Mouse (Mus musculus): ENCODE data around the gene Pakap.

Gene Pakap

GRCm38 (mm10) chr4:57625306-57625705 lies 57.3 kb downstream of the Pakap start:
- DNase-seq (ENCODE audit: low read depth, low spot score), result no peak

- DNase-seq (ENCODE audit: low read depth, low spot score), result no peak
Observed at GRCm38 (mm10) chr4:57625756-57626155, 57.8 kb downstream of the Pakap start.

GRCm38 (mm10) chr4:57626921-57627320 lies 58.9 kb downstream of the Pakap start:
- no peak for DNase-seq (ENCODE audit: low read depth, low spot score)

DNA sequence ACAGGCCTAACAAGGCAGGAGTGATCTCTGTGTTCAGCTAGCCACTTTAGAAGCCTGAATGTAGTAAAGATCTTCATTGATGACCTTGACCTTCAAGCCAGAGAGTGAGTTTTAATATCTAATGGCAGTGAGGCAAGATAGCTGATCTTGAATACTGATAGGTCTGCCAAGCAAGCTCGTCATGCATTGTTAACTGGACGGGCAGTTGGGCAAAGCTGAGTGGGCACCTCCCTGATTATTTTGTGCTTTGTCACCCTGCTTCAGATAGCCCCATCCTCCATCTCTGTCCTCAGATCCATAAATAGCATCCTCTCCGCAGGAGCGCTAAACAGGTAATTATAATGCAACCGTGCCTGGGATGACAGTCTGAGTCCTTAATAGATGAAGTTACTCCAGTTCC lies 64.4 kb downstream of the Pakap start:
- no peak for DNase-seq (ENCODE audit: low read depth, low spot score)

DNA sequence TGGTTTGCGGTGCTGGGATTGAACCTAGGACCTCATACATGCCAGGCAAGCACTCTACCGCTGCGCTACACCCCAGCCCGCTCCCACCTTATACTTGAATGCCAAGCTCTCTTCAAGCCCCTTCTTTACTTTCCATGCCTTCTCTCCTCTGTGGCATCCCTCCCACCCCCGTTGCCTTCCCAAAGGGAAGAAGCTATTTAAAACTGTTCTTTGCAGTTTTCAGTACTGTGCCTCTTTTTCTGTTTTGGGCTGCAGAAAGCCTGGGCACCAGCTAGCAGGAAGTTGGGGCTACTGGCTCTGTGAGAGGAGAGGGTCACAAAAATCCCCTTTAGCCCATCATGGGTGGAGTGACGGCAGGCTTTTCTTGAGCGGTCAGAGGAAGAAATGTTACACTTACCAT lies 65.1 kb downstream of the Pakap start:
- DNase-seq (ENCODE audit: low read depth, low spot score), result no peak

- no peak for DNase-seq (ENCODE audit: low read depth, low spot score)
Observed at GRCm38 (mm10) chr4:57634956-57635355, 67.0 kb downstream of the Pakap start.

- DNase-seq (ENCODE audit: low read depth, low spot score), result no peak
Observed at GRCm38 (mm10) chr4:57636782-57637482, 69.0 kb downstream of the Pakap start.

DNA sequence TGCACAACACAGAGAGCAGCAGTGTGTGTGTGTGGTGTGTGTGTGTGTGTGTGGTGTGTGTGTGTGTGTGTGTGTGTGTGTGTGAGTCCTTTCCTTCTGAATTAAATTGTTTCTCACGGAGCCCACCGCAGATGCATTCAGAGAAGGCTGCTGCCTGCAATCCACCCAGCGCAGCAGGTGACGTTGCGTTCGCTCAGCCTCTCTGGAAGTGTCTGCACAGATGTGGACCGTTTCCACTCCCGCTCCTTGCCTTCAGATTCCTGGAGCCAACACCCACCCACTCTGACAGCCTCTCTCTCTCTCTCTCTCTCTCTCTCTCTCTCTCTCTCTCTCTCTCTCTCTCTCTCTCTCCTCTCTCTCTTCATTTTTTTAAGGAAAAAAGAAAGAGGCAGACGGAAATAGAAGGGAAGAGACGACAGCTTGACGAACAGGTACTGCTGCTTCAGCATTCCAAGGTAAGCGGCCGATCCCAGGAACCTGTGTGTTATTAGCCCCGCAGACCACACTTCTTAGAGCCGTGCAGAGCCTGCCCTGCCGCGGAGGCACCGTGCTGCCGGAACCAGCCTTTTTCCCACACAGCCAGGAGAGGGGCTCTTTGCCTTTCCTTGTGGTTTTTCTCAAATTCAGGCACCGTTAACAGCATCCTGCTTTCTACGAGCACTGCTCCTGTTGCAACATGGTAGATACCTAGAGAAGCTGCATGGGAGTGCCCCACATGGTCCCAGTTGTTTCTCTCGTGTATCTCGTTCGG lies 69.8 kb downstream of the Pakap start:
- DNase-seq (ENCODE audit: low read depth, low spot score), result no peak

- no peak for DNase-seq (ENCODE audit: low read depth, low spot score)
Observed at GRCm38 (mm10) chr4:57638941-57639340, 71.0 kb downstream of the Pakap start.

GRCm38 (mm10) chr4:57640222-57640621 lies 72.2 kb downstream of the Pakap start:
- peak; percentile 35 for DNase-seq (ENCODE audit: low read depth, low spot score)

- no peak for DNase-seq (ENCODE audit: low read depth, low spot score)
Observed at GRCm38 (mm10) chr4:57640971-57641370, 73.0 kb downstream of the Pakap start.

DNA sequence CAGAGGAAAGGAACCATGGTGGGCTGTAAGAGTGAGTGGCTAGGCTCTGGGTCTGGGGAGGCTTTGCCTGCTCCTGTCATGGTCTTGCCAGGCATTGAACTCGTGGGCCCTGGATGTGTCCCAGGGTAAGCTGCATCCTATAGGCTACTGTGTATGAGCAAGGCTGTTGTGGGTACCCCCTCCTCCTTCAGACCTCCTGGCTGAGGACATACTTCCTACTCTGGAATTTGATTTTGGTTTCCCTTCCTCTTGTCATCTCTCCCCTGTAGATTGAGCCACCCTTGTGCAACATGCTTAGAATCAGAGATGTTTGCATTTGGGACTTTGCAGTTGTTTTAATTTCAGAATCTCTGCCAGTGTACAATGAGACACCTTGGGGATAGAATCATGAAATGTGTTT lies 83.0 kb downstream of the Pakap start:
- no peak for DNase-seq (ENCODE audit: low read depth, low spot score)

GRCm38 (mm10) chr4:57651547-57651946 lies 83.6 kb downstream of the Pakap start:
- DNase-seq (ENCODE audit: low read depth, low spot score), result no peak

DNA sequence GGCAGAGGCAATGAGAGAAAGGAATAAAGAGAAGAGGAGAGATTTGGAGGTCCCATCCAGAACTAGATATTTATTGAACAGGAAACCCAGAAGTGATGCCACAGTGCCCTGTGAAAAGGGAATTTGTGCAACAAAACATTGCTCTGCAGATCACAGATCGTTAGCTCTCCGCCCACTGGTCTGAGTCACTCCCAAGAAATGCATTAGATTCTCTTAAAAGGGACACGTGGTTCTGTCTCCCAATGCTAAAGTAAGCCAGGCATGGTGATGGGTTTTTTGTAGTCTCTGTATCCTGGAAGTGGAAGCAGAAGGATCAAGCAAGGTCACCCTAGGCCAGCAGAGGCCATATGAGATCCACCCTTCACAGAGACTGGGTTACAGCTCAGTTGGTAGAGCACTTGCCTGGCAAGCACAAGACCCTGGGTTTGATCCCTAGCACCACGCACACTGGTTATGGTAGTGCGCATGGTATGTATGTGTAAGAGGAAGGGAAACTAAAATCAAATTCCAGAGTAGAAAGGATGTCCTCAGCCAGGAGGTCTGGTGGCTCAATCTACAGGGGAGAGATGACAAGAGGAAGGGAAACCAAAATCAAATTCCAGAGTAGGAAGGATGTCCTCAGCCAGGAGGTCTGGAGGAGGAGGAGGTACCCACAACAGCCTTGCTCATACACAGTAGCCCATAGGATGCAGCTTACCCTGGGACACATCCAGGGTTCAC lies 84.4 kb downstream of the Pakap start:
- DNase-seq (ENCODE audit: low read depth, low spot score), result no peak

DNA sequence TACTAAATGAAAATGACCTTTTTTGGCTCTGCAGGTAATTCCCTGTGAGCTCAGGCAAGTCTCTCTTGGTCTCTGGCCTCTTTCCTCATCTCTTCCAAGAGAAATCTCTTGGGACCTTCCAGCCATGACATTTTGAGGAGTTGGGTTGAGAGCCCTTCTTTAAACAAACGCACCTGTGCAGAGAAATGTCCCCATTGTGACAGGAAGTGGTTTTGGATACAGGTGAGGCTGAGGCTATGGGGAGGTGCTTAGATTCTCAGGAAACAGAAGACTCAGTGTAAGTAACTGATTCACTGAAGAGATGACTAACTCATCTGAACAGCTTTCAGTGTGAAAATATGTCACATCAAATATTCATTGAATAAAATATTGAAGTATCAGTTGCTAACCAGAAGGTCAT lies 88.0 kb downstream of the Pakap start:
- peak; percentile 15 for DNase-seq (ENCODE audit: low read depth, low spot score)

DNA sequence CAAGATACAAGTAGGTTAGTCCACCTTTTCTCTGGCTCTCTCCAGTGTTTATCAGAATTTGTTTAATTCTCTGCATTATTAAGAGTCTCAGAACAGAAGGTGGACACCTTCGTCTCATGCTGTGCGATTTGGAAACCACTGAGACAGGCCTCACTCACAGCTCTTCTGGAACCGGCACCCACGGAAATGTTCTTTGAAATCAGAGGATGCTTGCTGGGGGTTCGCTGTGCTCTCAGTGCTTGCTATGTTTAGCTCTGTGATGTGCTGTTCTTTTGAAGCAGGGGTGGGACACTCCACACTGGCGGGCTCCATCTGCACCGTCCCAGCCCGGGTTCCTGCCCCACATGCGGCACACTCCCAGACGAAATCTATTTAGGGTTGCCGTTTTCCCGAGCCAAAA lies 88.4 kb downstream of the Pakap start:
- peak; percentile 16 for DNase-seq (ENCODE audit: low read depth, low spot score)

- DNase-seq (ENCODE audit: low read depth, low spot score), result peak; percentile 30
Observed at GRCm38 (mm10) chr4:57656861-57657260, 88.9 kb downstream of the Pakap start.

- no peak for DNase-seq (ENCODE audit: low read depth, low spot score)
Observed at GRCm38 (mm10) chr4:57660470-57660869, 92.5 kb downstream of the Pakap start.

DNA sequence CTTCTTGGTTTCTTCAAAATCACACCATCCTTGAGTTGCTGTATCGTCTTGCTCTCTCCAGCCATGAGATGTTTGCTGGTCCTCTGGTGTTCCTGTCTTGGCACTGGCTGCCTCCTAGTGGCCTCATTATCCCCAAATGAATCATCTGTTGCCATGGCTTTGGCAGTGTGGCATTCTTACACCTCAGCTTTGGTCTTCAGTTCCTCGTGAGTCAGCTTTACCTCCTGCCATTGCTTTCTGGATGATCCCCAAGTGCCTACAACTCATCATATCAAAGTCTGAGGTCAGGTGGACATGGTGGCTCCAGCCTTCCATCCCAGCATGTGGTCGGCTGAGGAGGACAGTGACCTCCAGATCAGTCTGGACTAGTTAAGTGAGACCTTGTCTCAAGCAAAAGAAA lies 98.1 kb downstream of the Pakap start:
- no peak for DNase-seq (ENCODE audit: low read depth, low spot score)

- DNase-seq (ENCODE audit: low read depth, low spot score), result no peak
Observed at GRCm38 (mm10) chr4:57670813-57671469, 103.0 kb downstream of the Pakap start.

GRCm38 (mm10) chr4:57672541-57672940 lies 104.6 kb downstream of the Pakap start:
- no peak for DNase-seq (ENCODE audit: low read depth, low spot score)
